Mouse (Mus musculus) thymus, postnatal 36 days (tissue): Measurements from ENCODE around the gene Neurod1.

Experiments
- DNase-seq, 2 experiments: peaks; one replicate each; pipeline ENCODE4 v3.0.0; 2022; ENCODE audit warnings: mixed read lengths in 2 of 2

The Neurod1 gene

DNA sequence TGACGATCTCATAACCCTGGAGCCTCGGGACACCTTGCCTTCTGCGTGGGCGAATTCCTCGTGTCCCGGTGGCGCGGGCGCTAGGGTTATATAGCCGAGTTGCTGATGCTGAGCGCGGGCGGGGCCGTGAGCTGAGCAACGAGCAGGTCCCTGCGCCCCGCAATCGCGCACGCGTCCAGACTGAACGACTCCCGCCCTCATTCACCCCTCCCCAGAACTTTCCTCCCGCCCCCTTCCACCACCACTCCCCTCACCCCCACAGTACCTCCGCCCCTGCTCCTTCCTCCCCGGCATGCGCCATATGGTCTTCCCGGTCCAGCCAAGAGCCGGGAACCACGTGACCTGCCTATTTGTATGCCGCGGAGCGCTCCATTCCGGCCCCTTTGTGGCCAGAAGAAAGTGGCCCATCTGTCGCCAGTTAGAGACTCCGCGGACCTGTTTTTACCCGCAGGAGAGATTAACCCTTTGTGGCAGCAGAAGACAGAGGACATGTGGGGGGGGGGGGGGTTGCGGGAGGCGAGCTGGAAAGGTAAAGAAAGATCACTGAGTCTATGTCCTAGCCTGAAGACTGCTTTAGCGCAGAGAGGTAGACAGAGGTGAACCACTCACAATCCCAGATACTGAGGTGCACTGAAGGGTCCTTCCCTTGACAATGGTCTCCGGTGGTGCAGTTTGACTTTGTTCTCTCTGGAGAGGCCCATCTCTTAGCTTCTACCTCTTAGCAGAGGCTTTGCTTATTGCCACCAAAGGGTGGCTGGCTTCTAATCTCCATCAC lies at the start of gene Neurod1, which contains the start of gene Cerkl:
Neurod1 (minus strand) TSS at position 177 of the 775 bp plus-strand sequence.
Cerkl (minus strand) TSS at position 211 of the 775 bp plus-strand sequence.
- no peak for DNase-seq

DNA sequence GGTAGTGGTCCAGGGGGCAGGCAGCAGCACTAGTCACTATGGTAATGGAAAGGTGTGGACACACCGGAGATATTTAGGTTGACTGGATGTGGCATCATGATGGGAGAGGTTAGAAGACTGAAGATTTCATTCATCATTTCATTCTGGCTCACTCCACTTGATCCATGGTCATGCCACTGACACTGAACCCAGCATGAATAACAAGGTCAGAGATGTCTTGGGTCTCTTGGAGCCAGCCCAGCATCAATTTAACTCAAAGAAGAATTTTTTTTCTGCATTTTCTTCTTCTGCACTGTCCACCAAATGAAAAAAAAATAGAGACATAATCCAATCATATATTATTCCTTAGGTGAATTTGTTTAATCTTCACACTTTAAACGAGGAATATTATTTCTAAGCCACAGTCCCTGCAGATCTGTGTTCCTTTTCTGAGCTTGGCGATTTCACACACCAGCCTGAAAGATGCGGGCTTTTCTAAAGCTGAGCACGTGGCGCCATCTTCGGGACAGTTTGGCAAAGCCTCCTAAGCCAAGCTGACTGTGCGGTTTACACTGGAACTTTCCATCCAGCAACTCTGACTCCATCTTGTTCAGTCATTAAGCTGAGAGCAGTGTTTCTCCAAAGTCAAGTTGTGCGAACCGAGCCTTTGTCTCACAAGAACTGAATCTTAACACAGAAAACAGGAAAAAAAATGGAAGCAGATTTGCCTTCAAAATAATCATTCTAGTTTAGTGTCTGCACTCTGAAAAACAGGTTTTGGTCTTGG lies 42.6 kb upstream of the Neurod1 start:
- DNase-seq: peak; percentile 28 to 41

DNA sequence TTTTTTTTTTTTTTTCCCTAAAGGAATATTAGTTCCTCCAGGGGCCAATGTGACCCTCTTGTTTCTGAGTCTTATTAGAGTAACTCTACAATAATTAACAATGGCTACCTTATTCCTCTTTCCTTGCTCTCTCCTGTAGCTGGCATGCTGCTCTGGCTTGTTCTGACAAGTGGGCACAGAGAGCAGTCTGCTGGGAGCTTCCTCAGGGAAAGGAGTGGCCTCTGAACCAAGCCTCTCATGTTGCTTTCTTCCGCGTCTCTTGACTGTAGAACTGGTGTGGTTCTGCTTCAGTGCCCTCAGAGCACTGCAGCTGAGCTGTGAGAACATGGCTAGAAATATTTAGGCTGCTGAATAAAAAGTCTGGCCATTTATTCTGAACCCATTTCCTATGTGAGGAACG lies 28.6 kb upstream of the Neurod1 start:
- DNase-seq: no peak

DNA sequence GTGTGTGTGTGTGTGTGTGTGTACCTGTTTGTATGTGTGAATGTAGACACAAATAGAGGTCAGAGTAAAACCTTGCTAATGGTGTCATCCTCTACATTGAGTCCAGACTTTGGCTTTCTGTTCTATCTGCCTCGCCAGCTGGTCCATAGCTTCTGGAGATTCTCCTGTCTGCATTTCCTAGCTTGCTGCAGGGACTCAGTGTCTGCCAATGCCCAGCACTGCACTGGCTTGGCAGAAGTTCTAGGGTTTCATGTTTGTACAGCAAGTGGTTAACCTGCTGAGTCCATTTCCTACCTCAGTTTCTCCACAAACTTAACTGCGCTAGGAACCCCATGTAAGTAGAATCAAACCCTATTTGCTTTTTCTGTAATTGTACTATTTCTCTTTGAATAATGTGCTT lies 26.0 kb upstream of the Neurod1 start:
- no peak for DNase-seq

DNA sequence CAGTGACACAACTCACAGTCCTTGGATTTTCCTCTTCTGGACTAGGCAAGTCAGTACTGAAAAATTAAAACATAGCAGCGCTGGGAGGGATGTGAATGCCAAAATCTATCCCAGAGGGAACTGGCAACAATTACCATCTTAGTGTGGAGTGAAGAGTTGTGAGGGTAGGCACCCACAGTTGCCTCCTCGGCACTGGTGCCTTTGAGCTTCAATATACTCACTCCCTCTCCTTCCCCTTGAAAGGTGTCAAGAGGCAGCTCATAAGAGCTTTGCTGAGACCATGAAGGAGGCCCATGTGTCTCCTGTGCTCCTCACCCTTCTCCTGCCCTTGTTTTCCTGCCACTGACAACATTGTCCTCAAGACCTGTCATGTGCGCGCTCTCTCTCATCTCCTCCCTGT lies 5.9 kb upstream of the Neurod1 start:
- no peak for DNase-seq

DNA sequence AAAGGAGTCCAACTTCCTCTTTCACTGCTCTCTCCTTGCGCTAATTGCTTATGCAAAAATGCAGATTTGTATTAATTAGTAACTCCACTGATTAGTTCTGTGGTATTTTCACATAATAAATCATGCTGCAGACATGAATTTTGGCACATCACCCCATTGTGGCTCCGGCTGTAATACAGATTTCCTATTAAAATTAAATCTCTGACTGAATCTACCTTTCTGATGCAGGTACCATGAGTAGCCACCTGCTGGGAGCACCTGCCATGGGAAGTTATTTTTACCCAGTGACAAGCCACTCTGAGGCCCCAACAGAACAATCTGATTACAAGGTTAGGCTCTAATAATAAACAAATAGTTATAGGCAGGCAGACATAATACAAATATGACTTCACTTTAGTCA lies 5.3 kb upstream of the Neurod1 start:
- DNase-seq: no peak

DNA sequence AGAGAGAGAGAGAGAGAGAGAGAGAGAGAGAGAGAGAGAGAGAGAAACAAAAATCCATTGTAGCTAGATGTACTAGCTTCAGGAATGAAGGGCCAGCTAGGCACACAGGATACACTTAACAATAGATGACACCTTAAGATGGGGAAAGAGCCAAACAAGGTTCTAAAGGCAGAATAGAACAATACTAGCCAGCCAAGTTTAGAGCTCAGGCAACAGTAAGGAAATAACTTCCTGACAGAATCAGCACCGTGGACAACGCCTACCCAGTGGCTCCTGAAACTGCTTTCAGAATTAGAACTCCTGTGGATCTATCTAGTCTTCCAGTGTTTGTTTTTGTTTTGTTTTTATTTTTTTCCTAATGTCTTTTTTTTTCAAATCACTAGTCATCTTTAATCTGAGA lies 4.0 kb upstream of the Neurod1 start:
- DNase-seq: no peak

DNA sequence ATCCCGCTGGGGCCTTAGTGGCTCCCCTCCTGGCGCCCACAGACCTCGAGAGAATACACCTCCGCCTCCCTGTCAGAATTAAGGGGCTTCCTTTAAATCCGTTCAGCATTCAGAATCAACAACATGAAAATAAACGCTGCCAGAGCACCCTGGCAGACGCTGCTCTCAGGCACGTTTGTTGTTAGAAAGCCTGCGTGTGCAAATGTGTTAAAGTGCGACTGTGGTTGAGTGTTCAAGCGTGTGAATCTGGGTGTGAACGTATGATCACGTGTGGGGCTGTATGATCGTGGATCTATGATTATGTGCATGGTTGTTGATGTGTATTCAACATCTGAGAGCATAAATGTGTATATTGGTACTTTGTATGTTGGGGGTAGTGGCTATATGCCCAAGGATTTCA lies 3.6 kb upstream of the Neurod1 start:
- DNase-seq: no peak

DNA sequence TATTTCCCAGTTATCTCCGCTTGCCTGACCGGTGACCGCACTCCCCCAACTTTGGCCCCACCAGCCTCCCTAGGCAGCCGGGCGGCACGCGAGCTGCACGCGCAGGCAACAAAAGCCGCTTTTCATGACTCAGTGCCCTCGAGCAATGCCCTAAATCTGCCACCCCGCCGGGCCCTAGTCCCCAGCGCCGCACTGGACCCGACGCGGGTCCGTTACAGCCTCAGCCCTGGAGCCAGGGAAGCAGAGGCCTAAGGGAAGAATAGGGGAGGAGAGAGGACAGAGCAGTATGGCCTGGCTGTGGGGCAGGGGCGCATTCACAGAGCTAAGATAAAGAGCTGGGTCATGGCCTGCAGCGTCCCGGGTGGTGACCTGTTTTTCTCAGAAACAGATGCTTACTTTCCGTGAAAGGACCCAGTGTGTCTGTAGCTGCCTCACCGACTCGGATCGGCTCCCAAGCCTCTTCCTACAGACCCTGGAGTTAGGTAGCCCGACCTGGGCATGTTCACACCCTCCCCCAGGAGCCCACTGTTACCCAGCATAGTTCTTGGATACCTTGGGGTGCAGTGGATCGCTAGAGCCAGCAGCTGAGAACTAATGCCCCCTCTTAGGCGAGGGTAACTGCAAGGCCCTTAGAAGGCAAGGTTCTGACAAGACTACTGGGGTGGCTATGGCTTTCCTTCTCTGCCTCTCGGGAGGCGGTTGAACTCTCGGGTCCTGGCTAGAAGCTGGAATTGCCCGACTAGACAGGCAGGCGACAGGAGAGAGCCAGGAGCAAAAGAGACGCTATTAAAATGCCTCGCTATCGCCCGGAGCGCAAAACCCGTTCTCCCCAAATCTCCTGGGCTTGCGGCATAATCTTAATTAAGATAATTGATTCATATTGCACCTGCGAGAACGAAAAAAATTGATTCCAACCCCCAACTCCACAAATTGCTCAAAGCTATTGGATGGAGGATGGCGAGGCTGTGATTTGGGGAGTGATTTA lies 2.8 kb upstream of the Neurod1 start:
- DNase-seq: no peak

DNA sequence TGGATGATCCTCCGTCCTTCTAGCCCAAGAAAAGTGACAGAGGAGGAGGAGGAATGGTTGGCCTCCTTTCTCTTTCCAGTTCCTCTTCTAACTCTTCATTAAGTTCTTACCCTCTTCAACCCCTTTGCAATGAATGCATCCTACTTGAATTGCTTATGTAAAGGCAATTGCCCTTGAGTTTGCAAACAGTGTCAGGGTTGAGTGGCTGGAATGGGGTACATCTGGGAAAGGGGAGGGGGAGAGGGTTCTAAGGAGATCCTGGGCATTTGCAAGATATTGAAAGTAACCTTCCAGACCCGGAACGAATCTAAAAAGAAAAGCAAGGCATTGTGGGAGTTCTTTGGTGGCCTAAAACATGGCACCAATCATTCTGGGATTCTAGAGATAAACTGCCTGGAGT lies 1.4 kb upstream of the Neurod1 start:
- no peak for DNase-seq

DNA sequence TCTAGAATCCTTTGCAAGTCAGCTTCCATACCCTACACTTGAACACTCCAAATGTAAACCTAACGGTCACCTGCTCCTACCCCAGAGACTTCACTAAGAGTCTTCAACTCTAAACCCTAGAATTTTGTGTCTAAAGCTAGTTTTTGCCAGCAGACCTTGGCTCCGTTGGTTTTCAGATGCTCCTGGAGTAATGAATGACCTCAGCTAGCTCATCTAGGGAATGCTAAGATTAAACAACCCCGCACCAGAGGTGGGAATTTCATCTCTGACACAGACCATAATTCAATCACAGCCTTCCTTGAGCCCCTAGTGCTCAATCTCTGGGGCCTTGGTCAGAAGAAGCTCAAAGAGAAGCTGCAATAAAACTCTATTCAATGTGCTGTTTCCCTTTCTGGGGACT lies 883 bp upstream of the Neurod1 start:
- no peak for DNase-seq

DNA sequence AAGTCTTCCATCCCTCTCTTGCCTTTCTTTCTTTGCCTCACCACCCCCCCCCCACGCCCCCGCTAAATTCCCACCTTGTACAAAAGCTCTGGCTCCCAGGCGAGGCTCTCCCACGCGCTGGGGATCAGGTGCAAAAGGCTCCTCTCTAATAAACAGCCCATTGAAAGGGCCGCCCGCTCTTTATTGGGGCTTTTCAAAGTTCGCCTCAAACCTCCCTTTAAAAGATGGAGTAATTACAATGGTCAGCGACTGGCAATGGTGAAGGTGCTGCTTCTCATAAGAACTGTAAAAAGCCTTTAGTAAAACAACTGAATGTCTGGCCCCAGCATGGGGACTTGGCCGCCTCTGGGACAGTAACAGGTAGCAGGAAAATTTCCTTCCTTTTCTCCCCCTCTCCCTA lies 905 bp downstream of the Neurod1 start:
- DNase-seq: no peak

DNA sequence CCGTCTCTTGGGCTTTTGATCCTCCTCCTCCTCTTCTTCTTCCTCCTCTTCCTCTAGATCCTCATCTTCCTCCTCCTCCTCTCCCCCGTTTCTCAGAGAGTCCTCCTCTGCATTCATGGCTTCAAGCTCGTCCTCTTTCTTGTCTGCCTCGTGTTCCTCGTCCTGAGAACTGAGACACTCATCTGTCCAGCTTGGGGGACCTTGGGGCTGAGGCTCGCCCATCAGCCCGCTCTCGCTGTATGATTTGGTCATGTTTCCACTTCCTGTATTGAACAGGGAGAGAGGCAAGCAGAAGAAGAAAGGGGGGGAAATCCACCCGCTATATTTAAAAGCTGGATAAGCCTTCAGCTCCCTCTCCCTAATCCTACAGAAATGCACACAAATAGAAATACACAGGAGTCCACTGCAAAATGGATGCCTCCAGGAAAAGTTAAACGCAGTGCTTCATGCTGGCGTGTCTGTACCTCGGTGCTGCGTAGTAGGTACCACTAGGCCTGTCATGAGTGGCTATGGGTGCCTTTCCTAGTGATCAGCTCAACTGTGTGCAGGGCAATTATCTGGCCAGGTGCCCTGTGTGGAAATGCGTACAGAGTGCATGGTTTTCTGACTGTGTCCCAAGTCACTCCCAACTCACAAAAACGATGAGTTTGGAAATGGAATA lies 1.6 kb downstream of the Neurod1 start:
- no peak for DNase-seq

DNA sequence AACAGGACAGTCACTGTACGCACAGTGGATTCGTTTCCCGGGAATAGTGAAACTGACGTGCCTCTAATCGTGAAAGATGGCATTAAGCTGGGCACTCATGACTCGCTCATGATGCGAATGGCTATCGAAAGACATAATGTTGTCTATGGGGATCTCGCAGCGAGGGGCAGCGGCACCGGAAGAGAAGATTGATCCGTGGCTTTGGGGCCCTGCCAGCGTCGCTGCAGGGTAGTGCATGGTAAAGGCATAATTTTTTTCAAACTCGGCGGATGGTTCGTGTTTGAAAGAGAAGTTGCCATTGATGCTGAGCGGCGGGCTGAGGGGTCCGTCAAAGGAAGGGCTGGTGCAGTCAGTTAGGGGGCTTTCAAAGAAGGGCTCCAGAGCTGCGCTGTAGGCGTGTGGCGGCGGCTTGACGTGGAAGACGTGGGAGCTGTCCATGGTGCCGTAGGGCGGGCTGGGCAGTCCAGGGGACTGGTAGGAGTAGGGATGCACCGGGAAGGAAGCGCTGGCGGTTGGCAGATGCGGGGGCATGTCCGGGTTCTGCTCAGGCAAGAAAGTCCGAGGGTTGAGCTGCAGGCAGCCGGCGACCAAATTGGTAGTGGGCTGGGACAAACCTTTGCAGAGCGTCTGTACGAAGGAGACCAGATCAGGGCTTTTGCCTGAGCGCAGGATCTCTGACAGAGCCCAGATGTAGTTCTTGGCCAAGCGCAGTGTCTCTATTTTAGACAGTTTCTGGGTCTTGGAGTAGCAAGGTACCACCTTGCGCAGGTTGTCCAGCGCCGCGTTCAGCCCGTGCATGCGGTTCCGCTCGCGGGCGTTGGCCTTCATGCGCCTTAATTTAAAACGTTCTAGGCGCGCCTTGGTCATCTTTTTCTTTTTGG lies 2.4 kb downstream of the Neurod1 start:
- DNase-seq: peak; percentile 29 to 35

DNA sequence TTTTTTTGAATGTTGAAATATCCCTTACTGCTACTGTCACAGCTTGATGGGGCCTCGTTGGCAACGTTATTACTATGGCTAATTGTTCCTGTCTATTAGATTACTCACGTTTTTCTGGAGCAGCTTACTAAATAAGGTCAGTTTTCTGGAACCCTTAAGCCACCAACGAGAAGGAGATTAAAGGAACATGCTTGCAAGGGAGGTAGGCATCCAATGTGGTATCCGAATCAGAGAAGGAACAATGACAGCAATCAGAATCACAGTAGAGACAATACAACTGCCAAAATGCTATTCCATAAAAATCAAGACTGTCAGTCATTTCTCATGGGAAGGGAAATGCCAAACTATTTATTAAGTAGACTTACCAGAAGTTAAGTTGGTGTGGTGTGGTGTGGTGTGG lies 5.1 kb downstream of the Neurod1 start:
- DNase-seq: no peak

DNA sequence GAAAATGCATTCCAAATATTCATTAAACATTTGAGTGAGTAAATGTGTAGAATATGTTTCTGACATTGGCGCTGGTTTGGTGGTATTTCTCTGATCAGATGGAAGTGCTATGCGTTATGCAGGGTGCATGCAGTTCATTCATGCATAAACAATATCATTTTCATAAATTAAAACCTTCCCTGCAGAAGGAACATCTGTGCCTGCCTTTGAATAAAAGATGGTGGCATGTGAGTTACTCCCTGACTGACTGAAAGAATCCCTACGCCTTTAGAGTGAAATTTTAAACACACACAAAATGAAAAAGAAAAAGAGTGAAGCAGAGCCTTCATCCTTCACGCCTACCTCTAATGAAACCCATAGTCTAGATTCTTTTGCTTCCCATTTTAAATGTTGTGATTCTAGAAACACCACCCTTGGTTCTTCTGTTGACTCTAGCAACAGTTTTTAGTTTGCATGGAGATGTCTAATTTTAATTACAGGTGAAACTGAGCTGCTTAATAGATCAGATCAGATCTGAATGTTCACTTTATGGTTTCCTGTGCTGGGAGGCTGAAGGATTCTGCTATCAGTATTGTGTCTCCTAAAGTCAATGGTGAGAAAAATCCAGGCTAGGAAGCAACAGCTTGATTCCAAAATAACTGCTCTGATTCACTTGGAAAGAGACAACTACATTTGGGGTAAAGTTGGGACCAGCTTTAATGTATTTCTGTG lies 5.7 kb downstream of the Neurod1 start:
- DNase-seq: no peak

DNA sequence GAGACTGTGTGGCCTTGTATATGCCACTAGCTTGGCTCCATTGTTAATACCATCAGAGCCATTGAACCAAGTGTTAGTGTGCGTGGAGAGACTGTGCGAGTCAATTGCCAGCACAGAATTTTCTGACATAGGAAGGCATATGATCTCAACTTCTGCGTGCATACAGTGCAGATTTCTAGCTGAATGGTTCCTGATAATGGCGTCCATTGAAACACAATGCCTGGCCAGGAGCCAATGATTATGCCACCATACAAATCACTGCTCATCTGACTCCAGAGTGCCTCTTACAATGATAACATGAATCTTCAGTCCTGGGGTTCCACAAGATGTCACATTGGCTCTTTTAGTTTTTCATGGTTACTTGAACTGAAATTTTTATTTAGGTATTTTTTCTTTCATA lies 7.2 kb downstream of the Neurod1 start:
- no peak for DNase-seq

DNA sequence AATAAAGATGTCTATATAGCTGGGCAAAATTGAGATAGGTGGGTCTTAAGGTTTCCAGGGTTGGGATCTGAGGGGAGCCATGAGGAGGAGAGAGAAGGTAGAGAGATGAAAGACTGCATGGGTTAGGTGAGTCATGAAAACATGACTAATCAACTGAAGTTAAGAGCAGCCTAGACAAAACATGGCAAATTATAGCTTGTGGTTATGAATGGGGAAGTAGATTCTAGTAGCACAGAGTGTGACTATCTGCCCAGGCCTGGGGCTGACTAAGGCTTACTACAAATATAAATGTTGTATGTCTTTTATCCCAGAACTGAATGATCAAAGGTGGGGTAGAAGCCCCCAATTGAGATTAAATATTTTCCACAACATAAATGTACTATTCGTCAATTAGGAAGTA lies 9.4 kb downstream of the Neurod1 start:
- DNase-seq: no peak

DNA sequence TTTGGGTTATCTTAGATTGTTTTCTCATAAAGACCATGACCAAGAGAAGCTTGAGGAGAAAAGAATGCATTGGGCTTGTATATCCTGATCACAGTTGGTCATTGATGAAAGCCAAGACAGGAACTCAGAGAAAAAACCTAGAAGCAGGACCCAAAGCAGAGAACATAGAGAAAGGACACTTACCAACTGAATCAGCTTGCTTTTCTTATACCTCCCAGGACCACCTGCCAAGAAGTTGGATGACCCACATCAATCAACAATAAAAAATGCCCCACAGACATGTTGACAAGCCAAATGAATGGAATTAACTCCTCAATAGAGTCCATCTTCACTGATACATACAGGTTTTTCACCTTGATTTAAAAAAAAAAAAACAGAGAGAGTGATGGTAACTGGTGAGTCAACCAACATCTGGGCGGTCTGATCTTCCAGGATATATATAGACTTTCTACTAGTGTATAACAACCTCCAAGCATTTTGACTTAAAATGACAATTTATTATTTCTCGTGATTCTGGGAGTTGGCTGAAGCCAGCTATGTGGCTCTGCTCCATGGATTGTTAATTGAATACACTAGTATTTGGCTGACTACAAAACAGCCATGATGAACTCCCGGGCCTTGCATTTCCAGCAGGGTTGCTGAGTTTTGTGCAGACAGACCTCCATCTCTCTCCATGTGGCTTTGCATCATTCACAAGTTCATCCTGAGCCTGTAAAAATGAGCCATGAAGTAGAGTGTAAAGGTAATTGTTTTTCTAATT lies 12.5 kb downstream of the Neurod1 start:
- no peak for DNase-seq

DNA sequence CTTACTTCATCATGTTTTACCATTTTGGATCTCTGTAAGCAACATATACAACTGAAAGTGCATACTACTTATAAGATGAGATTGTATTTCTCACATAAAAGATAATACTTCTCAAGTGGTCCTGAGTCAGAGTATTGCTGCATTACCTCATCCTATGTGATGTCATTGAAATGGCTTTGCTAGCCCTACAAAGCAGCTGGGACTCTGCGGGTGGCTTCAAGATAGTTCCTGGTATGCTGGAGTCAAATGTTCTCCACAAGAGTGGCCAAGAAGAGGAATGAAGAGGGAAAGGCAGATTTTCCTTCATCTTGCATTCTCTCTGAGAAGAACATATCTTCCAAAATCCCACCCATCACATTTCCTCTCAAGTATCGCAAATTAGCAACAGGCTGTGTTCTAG lies 13.2 kb downstream of the Neurod1 start:
- DNase-seq: no peak
